Mouse (Mus musculus) hindbrain, embryonic 10.5 days (tissue): ENCODE measurements around the gene Olfr1047. TPM values are rescaled to one million over a fixed set of nuclear protein-coding genes. Genes with fewer than 3 reads are reported as not detected.
"Not testable (repeated sequence)": the region's sequence is repeated elsewhere in the genome, so short reads cannot be mapped to it uniquely, and the experiment has no call there.

Experiments
- DNase-seq: peaks from one replicate; pipeline ENCODE4 v3.0.0-alpha.2; 2017; ENCODE audit warnings: low spot score
- H3K27ac ChIP-seq: fragments of 300-500 bp; sonication (generic); 2 replicates; pipeline ENCODE4 v1.5.1; 2016; ENCODE audit warnings: mild to moderate bottlenecking, moderate library complexity
- H3K27me3 ChIP-seq: fragments of 300-500 bp; sonication (generic); 2 replicates; pipeline ENCODE4 v1.6.1; 2016; ENCODE audit warnings: mild to moderate bottlenecking; ENCODE audit not compliant: poor library complexity, insufficient read depth, severe bottlenecking
- H3K36me3 ChIP-seq: fragments of 300-500 bp; sonication (generic); 2 replicates; pipeline ENCODE4 v1.6.1; 2016; ENCODE audit warnings: mild to moderate bottlenecking, moderate library complexity
- H3K4me1 ChIP-seq: fragments of 300-500 bp; sonication (generic); replicated peaks from 2 replicates; pipeline ENCODE4 v1.6.1; 2016; ENCODE audit warnings: mild to moderate bottlenecking
- H3K4me3 ChIP-seq: fragments of 300-500 bp; sonication (generic); 2 replicates; pipeline ENCODE4 v1.5.1; 2016; ENCODE audit warnings: mild to moderate bottlenecking, moderate library complexity
- H3K9me3 ChIP-seq: fragments of 300-500 bp; sonication (generic); 2 replicates; pipeline ENCODE4 v1.6.1; 2016; ENCODE audit warnings: mild to moderate bottlenecking, moderate library complexity
- WGBS: fragments of 180-500 bp; shearing (Covaris S2); methylation state at CpG from one replicate; pipeline ENCODE4 v1.1.7; 2016; 5-methylcytosine and 5-hydroxymethylcytosine counted together
- polyA plus RNA-seq: library from polyadenylated mRNA; unstranded; fragments of >200 nt; fragmentation: Nextera tagmentation; extraction: Ambion mirVana; gene quantifications from 2 replicates; pipeline ENCODE4 v1.2.1, GENCODE M21; 2016

Gene Olfr1047
- polyA plus RNA-seq = not detected in 2 replicates

DNA sequence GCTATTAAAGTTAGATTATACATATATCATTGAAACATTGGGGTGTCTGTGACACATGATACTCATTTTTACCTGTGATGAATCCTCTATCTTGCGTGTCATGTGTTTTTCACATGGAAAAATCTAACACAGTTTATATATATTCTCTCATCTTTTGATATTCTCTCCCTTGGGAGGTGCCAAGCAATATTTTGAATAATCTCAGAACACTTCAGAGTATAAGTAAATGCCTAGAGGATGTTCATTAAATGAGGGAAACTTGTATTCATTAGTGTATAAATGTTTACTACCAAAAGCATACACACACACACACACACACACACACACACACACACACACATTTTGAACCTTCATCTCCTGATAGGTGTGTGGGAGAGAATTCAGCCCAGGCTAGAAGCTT, at the start of gene Olfr1047:
Olfr1047 (minus strand) TSS at position 101 of the 400 bp plus-strand sequence.
- no peak within 1 kb of the TSS for H3K4me3 ChIP-seq
- no peak for DNase-seq
- no peaks in the 10 kb centered on the region for H3K36me3 ChIP-seq
- 92% methylated on average over 1 of the region's 1 CpGs for WGBS
- no peak within 1 kb of the TSS for H3K27ac ChIP-seq
- H3K9me3 ChIP-seq = no peaks in the 10 kb centered on the region
- H3K27me3 ChIP-seq = no peaks in the 10 kb centered on the region
- H3K4me1 ChIP-seq = no peaks in the 10 kb centered on the region

- H3K4me3 ChIP-seq, H3K9me3 ChIP-seq, DNase-seq, H3K27me3 ChIP-seq, H3K4me1 ChIP-seq, H3K27ac ChIP-seq, H3K36me3 ChIP-seq: not testable (repeated sequence)
Observed at GRCm38 (mm10) chr2:86278988-86279387, 47.8 kb upstream of the Olfr1047 start, which contains the start of gene Olfr1051. Gene Olfr1051, minus strand, starts transcription at chr2:86279088.

DNA sequence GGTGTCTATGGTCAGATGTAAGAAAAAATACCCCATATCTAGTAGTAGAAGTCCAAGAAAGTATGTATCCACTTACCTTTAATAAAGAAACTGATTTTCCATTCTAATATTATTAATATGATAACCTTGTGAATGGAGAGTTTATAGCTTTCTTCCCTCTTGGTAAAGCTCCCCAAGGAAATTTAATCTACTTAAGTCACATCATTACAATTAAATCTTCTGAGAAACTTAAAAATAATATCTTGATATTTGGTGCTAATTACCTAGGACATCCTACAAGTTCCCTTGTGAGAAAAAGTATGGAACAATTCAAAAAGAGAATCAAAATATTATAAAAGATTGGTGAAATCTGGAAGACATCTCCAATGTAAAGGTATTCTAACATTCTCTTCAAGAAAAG, 27.0 kb upstream of the Olfr1047 start, which contains the start of gene Olfr1049:
Olfr1049 (minus strand) TSS at position 101 of the 400 bp plus-strand sequence.
- not testable (repeated sequence) for H3K27me3 ChIP-seq, H3K4me3 ChIP-seq, DNase-seq, H3K27ac ChIP-seq, H3K9me3 ChIP-seq, H3K4me1 ChIP-seq, H3K36me3 ChIP-seq

- Histone ChIP-seq H3K4me1 (no peaks in the 10 kb centered on the region), H3K4me3 (no peak within 1 kb of the TSS), H3K9me3 (no peaks in the 10 kb centered on the region), H3K36me3 (no peaks in the 10 kb centered on the region), H3K27me3 (no peaks in the 10 kb centered on the region), H3K27ac (no peak within 1 kb of the TSS)
- DNase-seq = no peak
Observed at GRCm38 (mm10) chr2:86240189-86240588, 9.0 kb upstream of the Olfr1047 start, which contains the start of gene Olfr1048. Gene Olfr1048, minus strand, starts transcription at chr2:86240289.

- WGBS = 72% methylated on average over 2 of the region's 2 CpGs
- H3K27ac ChIP-seq = no peak within 1 kb of the TSS
Observed at GRCm38 (mm10) chr2:86219214-86219613, 12.0 kb downstream of the Olfr1047 start, which contains the start of gene Olfr1046. Gene Olfr1046, minus strand, starts transcription at chr2:86219314.

DNA sequence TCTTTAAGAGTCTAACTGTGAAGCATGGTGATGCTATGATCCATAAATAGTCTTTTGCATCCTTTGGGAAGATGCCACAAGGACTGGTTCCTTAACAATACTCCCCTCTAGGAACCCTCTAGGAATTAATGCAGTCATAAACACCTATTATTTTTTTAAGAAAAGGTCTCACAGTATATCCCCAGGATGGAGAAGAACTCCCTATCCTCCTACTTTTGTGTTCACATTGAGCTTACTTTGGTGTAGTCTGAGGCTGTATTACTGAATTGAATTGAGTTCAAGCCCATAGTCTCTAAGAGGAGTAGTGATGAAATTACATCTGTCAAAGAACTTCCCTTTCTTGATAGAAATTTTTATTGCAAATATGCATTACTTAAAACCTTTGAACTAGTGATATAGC, 28.3 kb downstream of the Olfr1047 start, which contains the start of gene Olfr1045:
Olfr1045 (minus strand) TSS at position 101 of the 400 bp plus-strand sequence.
- H3K27ac ChIP-seq = no peak within 1 kb of the TSS
- H3K9me3 ChIP-seq = no peaks in the 10 kb centered on the region
- H3K4me1 ChIP-seq = no peaks in the 10 kb centered on the region
- H3K4me3 ChIP-seq = no peak within 1 kb of the TSS
- no peaks in the 10 kb centered on the region for H3K27me3 ChIP-seq
- no peaks in the 10 kb centered on the region for H3K36me3 ChIP-seq
- no peak for DNase-seq

More at GRCm38 (mm10) chr2:86219214-86219613, 12.0 kb downstream of the Olfr1047 start, which contains the start of gene Olfr1046:
- no peak for DNase-seq
- Histone ChIP-seq H3K4me3 (no peak within 1 kb of the TSS), H3K27me3 (no peaks in the 10 kb centered on the region), H3K9me3 (no peaks in the 10 kb centered on the region), H3K36me3 (no peaks in the 10 kb centered on the region), H3K4me1 (no peaks in the 10 kb centered on the region)

DNA sequence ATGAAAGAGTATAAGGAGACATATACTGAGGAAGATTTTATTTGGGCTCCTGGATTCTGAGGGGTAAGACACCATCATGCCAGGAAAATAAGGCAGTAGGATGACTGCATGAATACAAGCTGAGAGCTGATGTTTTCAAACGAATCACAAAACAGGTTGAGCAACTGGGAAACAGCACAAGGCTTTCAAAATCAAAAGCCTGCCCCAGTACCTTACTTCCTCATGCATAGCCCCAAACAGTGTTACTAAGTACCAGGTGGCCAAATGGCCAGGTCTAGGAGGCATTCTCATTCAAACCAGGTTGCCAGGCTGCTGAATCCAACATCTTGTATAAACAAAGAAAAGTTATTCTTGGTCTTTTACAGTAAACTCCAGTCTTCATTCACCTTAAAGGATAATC, 35.3 kb downstream of the Olfr1047 start:
- Histone ChIP-seq H3K27me3 (no peaks in the 10 kb centered on the region), H3K4me1 (no peaks in the 10 kb centered on the region), H3K9me3 (no peaks in the 10 kb centered on the region), H3K4me3 (no peak overlapping the region), H3K27ac (no peak overlapping the region), H3K36me3 (no peaks in the 10 kb centered on the region)
- DNase-seq = no peak
- 56% methylated on average over 1 of the region's 1 CpGs for WGBS

- H3K4me1 ChIP-seq = no peaks in the 10 kb centered on the region
- H3K36me3 ChIP-seq = no peaks in the 10 kb centered on the region
- H3K4me3 ChIP-seq = no peak within 1 kb of the TSS
- H3K27ac ChIP-seq = no peak within 1 kb of the TSS
- no peaks in the 10 kb centered on the region for H3K9me3 ChIP-seq
- DNase-seq = no peak
- H3K27me3 ChIP-seq = no peaks in the 10 kb centered on the region
Observed at GRCm38 (mm10) chr2:86185583-86185982, 45.6 kb downstream of the Olfr1047 start, which contains the start of gene Olfr52. Gene Olfr52, minus strand, starts transcription at chr2:86185683.

- DNase-seq = no peak
- WGBS = 78% methylated on average over 3 of the region's 3 CpGs
Observed at GRCm38 (mm10) chr2:86179950-86180349, 51.3 kb downstream of the Olfr1047 start.

GRCm38 (mm10) chr2:86177720-86178119, 53.5 kb downstream of the Olfr1047 start, which contains the start of gene Olfr1044:
Gene Olfr1044, minus strand, starts transcription at chr2:86177820.
- no peak within 1 kb of the TSS for H3K4me3 ChIP-seq
- H3K36me3 ChIP-seq = no peaks in the 10 kb centered on the region
- no peak for DNase-seq
- H3K4me1 ChIP-seq = no peaks in the 10 kb centered on the region
- no peak within 1 kb of the TSS for H3K27ac ChIP-seq
- H3K27me3 ChIP-seq = no peaks in the 10 kb centered on the region
- no peaks in the 10 kb centered on the region for H3K9me3 ChIP-seq

More at GRCm38 (mm10) chr2:86179950-86180349, 51.3 kb downstream of the Olfr1047 start:
- Histone ChIP-seq H3K36me3 (no peaks in the 10 kb centered on the region), H3K4me3 (no peak overlapping the region), H3K9me3 (no peaks in the 10 kb centered on the region), H3K4me1 (no peaks in the 10 kb centered on the region), H3K27me3 (no peaks in the 10 kb centered on the region), H3K27ac (no peak overlapping the region)

Other genes starting within 250 kb of the Olfr1047 start
- not detected in 2 replicates for gene Olfr1031, start 241.1 kb downstream of the Olfr1047 start, polyA plus RNA-seq
- not detected in 2 replicates for gene Olfr1032, start 225.9 kb downstream of the Olfr1047 start, polyA plus RNA-seq
- not detected in 2 replicates for gene Olfr1033, start 210.8 kb downstream of the Olfr1047 start, polyA plus RNA-seq
- not detected in 2 replicates for gene Olfr1034, start 185.5 kb downstream of the Olfr1047 start, polyA plus RNA-seq
- not detected in 2 replicates for gene Olfr1036, start 157.4 kb downstream of the Olfr1047 start, polyA plus RNA-seq
- not detected in 2 replicates for gene Olfr1037, start 144.0 kb downstream of the Olfr1047 start, polyA plus RNA-seq
- gene Olfr1039, start 95.5 kb downstream of the Olfr1047 start, polyA plus RNA-seq = not detected in 2 replicates
- gene Olfr1040, start 84.7 kb downstream of the Olfr1047 start, polyA plus RNA-seq = not detected in 2 replicates
- not detected in 2 replicates for gene Olfr1042, start 69.6 kb downstream of the Olfr1047 start, polyA plus RNA-seq
- not detected in 2 replicates for gene Olfr1043, start 63.9 kb downstream of the Olfr1047 start, polyA plus RNA-seq
- gene Olfr1044, start 53.6 kb downstream of the Olfr1047 start, polyA plus RNA-seq = not detected in 2 replicates
- not detected in 2 replicates for gene Olfr52, start 45.7 kb downstream of the Olfr1047 start, polyA plus RNA-seq
- not detected in 2 replicates for gene Olfr1045, start 28.4 kb downstream of the Olfr1047 start, polyA plus RNA-seq
- not detected in 2 replicates for gene Olfr1046, start 12.1 kb downstream of the Olfr1047 start, polyA plus RNA-seq
- not detected in 2 replicates for gene Olfr1048, start 8.9 kb upstream of the Olfr1047 start, polyA plus RNA-seq
- gene Olfr1049, start 26.9 kb upstream of the Olfr1047 start, polyA plus RNA-seq = not detected in 2 replicates
- gene Olfr1051, start 47.7 kb upstream of the Olfr1047 start, polyA plus RNA-seq = not detected in 2 replicates
- gene Olfr1052, start 61.1 kb upstream of the Olfr1047 start, polyA plus RNA-seq = not detected in 2 replicates
- not detected in 2 replicates for gene Olfr1053, start 83.9 kb upstream of the Olfr1047 start, polyA plus RNA-seq
- not detected in 2 replicates for gene Olfr1054, start 104.0 kb upstream of the Olfr1047 start, polyA plus RNA-seq
- not detected in 2 replicates for gene Olfr1055, start 118.9 kb upstream of the Olfr1047 start, polyA plus RNA-seq
- gene Olfr1056, start 131.1 kb upstream of the Olfr1047 start, polyA plus RNA-seq = not detected in 2 replicates
- gene Olfr1057, start 147.0 kb upstream of the Olfr1047 start, polyA plus RNA-seq = not detected in 2 replicates
- not detected in 2 replicates for gene Olfr1058, start 157.2 kb upstream of the Olfr1047 start, polyA plus RNA-seq
- gene Olfr1061, start 182.6 kb upstream of the Olfr1047 start, polyA plus RNA-seq = not detected in 2 replicates
- not detected in 2 replicates for gene Olfr1062, start 195.3 kb upstream of the Olfr1047 start, polyA plus RNA-seq
- gene Olfr1065, start 219.2 kb upstream of the Olfr1047 start, polyA plus RNA-seq = not detected in 2 replicates
- not detected in 2 replicates for gene Olfr1066, start 224.9 kb upstream of the Olfr1047 start, polyA plus RNA-seq